Mouse (Mus musculus) gastrocnemius, adult 2 months (tissue): Measurements from ENCODE around the gene Gm20388. TPM values are rescaled to one million over a fixed set of nuclear protein-coding genes. Genes with fewer than 3 reads are reported as not detected.

ENCODE experiments used
- DNase-seq: peaks from one replicate; pipeline ENCODE4 v3.0.0; 2022
- H3K27ac ChIP-seq: fragments of 200-600 bp; 2 replicates; pipeline ENCODE4 v1.8.1; 2022; ENCODE audit warnings: mild to moderate bottlenecking
- H3K4me3 ChIP-seq: fragments of 200-600 bp; 2 replicates; pipeline ENCODE4 v1.8.1; 2022; ENCODE audit warnings: mild to moderate bottlenecking, moderate library complexity
- CTCF ChIP-seq: fragments of 200-600 bp; IDR thresholded peaks from 2 replicates; pipeline ENCODE4 v1.8.1; 2022; ENCODE audit warnings: antibody characterized with exemption, mild to moderate bottlenecking, moderate library complexity
- intact Hi-C: fragments of 180-260 bp; cut with DNase I; formaldehyde crosslinking; loops from one replicate; pipeline ENCODE4 v1.15.1; 2025
- total RNA-seq, 2 experiments: library from RNA; stranded (reverse); gene quantifications; 2 replicates each; pipeline ENCODE4 v1.2.3; 2021

Gm20388 gene
- total RNA-seq, 2 experiments from 2014 or later: 6.1 to 15.0 TPM

DNA sequence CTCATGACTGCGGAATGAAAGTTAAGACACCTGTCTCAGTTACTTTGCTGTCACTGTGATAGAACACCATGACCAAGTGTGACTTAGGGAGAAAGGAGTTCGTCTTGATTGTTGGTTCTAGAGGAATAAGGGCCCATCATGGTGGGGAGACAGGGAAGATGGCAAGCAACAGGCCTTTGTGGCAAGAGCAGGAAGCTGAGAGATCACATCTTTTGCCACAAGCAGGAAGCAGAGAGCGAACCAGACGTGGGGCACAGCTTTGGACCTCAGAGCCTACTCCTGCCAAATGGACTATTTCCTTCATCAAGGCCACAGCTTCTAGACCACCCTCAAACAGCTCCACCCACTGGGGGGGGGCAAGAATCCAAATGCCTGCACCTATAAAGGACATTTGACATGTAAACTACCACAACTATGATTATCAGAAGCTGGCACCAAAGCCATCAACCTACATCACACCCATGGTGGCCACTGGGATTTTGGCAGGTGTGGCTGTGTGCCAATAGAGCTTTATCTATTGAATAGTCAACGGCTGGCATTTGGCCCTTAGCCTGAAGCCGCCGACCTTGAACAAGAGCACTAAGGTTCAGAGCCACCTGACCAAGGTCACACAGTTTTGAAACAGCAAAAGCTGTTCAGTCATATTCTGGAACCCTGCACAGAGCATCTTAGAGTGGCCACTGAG, 2854.3 kb downstream of the Gm20388 start:
- no peak for DNase-seq
- Histone ChIP-seq H3K4me3 (no peak overlapping the region), H3K27ac (no peak overlapping the region)
- intact Hi-C loops: no loop called here
- no peak for TF ChIP-seq CTCF

DNA sequence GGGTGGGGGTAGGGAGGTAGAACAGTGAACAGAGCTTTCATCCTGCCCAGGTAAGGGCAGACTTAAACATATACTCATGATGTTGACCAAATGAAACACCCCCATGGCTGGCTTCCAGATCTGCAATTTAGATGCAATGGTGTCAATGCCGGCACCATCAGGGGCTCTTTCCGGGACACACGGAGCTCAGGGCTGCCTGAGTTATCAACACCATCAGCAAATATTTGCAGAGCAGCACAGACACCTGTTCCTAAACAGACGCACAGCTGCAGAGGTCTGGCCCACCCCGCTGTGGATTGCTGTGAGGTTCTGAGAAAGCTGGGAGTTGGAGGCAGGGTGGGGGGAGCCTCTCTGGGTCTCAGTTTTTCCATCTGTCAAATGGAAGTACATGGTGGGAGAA, 2855.5 kb downstream of the Gm20388 start:
- no peak for TF ChIP-seq CTCF
- H3K27ac ChIP-seq: no peak overlapping the region
- no peak overlapping the region for H3K4me3 ChIP-seq
- DNase-seq: no peak
- intact Hi-C loops: no loop called here

DNA sequence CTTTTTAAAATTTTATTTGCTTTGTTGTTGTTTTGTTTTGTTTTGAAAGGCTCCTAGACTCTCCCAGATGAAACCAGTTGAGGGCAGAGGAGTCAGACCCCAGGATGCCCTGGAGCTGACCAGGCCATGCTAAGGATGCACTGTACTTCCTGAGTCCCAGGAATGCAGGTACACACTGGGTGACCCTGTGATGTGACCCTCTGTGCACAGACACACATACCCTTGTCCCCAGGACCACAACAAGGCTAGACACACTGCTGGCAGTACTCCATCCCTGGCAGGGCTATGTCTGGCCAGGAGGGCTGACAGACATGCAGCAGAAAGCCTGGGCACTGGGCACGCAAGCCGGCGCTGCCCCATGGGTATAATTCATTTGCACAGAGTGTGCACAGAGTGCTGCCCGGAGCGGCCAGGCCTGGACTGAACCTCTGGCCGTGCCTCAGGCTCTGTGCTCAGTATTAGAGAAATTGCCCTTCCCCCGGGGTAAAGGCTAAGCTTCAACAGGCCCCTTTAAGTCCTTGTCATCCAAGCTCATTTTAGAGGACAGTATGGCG, 2856.1 kb downstream of the Gm20388 start:
- no peak for TF ChIP-seq CTCF
- intact Hi-C loops: no loop called here
- no peak overlapping the region for H3K27ac ChIP-seq
- H3K4me3 ChIP-seq: no peak overlapping the region
- DNase-seq: no peak

DNA sequence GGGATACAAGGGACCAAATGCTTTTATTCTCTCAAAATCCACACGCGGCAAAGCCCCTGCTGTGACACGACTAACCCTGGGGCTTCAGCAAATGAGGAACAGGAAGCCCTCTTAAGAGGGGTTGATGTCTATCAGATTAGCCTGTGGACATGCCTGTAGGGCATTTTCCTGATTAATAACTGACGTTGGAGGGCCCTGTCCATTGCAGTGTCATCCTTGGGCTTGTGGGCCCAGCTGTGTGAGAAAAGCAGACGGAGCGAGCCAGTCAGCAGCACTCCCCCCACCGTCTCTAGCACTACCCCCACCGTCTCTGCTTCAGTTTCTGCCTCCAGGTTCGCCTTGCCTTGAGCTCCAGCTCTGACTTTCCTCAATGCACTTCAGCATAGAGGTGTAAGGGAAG, 2856.6 kb downstream of the Gm20388 start:
- no peak for TF ChIP-seq CTCF
- DNase-seq: no peak
- Histone ChIP-seq H3K27ac (no peak overlapping the region), H3K4me3 (no peak overlapping the region)
- intact Hi-C loops: no loop called here

DNA sequence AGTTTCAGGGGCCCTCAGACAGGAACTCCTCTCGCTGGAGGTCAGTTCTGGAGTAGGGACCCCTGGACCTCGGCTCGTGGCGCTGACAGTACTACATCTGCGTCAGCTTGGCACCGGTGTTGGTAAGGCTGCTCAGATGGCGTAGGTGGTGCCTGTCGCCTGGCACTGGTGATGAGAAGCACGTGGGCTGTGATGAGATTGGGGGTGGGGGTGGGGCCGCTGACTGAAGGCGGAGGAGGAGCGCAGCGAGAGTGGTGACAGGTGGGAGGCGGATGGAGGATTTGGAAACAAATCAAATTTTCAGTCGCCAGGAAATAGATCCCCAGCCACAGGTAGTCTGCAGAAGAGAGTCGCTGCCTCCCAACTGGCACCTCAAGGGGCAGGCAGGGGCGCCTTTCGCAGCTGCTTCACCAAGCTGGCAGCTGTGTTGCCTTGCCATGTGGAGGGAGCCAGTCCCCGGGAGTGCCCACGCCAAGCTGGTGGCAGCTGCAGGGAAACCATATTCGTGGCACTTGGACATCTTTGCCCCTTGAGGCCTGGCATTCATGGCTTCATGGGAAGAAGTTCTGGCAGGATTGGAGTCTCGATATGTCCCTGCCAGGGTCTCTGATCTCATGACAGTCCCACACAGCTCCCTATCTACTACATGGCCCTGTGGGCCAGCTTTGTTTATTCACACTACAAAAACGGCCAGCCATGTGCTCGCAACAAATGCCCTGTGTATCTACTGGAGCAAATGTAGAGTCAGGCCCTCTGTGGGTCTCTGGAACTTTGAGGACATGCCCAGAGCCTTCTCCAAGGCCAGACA, 2858.8 kb downstream of the Gm20388 start:
- Histone ChIP-seq H3K4me3 (no peak overlapping the region), H3K27ac (no peak overlapping the region)
- intact Hi-C loops: no loop called here
- no peak for DNase-seq
- no peak for TF ChIP-seq CTCF

DNA sequence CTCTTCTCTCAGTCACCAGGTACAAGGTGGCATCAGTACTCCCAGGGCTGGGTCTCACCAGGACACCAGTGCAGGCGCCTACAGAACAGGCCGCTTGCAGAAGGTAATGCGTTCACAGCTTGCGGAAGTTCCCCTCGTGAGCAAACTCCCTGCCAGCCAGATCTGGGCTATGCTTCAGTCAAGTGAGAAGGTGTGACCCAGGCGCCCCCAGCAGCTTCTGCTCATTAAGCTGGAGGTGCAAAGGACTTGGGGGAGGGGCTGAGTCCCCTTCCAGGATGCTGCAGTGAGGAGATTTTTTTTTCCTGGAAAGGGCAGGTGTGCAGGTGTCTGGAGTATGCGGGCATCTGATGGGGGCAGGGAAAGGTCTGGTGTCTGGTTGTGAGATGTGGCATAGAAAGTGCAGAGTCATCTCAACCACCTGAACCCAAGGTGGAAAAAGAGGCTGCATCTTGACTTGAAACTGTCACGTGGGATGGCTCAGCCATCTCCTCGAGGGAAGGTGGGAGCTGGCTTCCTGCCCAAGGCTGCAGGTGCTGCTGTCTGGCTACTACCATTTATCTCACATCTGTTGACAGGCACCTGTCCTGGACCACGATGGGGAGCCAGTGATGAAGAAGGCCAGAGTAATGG, 2861.9 kb downstream of the Gm20388 start:
- no peak overlapping the region for H3K27ac ChIP-seq
- TF ChIP-seq CTCF: no peak
- H3K4me3 ChIP-seq: no peak overlapping the region
- intact Hi-C loops: no loop called here
- DNase-seq: no peak

DNA sequence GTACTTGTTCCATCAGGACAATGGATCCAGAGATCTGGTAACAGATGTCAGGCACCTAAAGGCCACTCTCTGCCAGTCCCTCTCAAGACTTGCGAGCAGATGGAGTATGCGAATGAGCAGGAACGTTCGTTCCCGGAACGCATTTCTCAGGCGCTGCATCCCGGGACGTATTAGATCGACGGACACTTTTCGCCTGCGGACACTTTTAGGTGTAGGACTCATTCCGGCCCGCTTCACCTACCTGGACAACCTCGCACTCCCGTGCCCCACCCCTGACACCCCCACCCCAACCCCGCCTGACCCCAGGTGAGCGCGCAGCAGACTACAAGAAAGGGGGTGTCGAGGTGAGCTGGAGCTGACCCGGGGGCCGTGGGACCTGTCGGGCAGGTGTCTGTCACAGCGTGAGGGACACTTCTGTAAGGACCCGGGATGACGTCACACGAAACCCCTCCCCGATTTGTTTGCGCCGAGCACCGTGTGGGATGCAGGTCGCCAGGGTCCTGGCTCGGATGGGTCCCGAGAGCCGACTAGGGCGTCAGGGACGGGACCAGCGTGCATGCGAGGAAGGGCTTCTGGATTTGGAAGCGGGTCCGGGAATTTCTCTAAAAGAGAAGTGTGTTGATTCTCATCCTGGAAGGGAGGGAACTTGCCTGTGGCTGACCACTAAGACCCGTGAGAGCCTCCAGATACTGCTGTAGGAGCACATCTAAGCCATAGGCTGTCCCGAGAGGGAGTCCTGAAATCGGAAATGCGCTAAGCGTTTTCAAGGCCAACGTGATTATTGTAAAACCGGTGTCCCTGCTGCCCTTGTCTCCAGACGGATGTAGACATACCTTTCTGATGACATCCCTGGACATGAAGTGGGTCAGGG, 2864.9 kb downstream of the Gm20388 start, which contains the start of gene Acsf3:
Gene Acsf3, plus strand, starts transcription at position 202 of the 871 bp plus-strand sequence.
- TF ChIP-seq CTCF: 0 out of 2 replicates have a peak, but pooled peaks have one; percentile 1
- intact Hi-C loops: loop anchor here (2.0 kb wide), 1 partner anchor 97 kb away; no protein-coding TSS in a partner anchor
- H3K27ac ChIP-seq: peak within 1 kb of the TSS; percentile 88
- peak; percentile 66 for DNase-seq
- peak within 1 kb of the TSS; percentile 74 for H3K4me3 ChIP-seq

DNA sequence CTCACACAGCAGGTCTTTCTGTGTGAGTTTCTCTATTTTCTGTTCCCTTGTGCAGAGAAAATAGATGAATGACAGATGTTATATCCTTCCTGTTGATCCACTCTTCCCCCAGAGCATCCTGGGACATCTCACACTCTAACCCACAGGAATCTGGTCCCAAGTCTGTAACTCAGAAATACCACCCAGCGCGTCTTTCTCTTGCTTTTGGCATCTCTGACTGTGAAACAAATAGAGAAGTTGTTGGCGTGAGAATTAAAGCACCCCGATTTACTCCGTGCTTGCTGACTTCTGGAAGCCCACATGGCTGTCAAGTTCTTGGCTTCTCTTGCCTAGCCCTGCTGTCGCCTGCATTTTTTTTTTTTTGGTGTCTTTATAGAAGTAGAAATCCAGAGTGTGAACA, 2867.1 kb downstream of the Gm20388 start:
- H3K4me3 ChIP-seq: no peak overlapping the region
- intact Hi-C loops: no loop called here
- no peak for TF ChIP-seq CTCF

DNA sequence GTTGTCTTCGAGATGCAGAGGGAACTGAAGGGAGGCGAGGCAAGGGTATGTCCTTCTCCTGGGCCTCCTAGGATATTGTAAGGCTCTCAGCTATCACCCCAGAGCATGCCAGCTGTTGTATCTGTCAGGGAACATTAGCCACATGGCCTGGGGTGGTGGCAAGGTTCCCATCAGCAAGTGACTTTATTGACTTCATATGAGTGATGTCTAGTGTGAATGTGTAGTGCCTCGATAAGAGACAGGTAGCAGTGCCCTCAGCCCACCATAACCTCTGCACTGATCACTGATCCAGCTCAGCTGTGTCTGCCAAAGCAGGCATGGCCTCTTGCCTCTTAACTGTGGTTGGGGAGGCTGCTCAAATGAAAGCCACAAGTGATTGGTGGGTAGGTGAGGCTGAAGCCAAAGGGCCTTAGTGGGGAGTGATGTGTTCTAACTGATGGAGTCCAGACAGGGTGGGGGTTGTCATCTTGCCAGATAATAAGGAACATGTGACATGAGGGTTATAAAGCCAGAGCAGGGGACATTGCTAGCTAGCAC, 2868.1 kb downstream of the Gm20388 start:
- DNase-seq: no peak
- no peak overlapping the region for H3K4me3 ChIP-seq
- H3K27ac ChIP-seq: no peak overlapping the region
- intact Hi-C loops: no loop called here
- no peak for TF ChIP-seq CTCF

More for the DNA sequence above, 2867.1 kb downstream of the Gm20388 start:
- DNase-seq: no peak
- no peak overlapping the region for H3K27ac ChIP-seq

DNA sequence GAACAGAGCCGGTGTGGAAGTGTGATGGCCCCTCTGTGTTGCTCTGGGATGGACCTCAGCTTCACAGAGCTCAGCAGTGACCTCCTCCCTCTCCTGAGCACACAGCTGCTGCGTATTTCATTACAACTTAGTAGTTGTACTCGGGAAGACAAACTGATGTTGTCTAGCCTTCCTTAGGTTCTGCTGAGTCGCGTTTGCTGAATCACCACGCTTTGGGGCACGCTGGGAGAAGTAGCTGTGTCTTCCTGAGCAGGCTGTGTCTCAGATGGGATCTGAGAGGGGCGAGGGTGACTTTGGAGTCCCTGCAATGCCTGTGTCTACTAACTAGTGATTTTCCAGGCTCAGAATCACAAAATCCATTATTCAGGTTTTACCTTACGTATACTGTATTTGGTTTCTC, 2868.6 kb downstream of the Gm20388 start:
- TF ChIP-seq CTCF: no peak
- no peak overlapping the region for H3K27ac ChIP-seq
- intact Hi-C loops: no loop called here
- no peak for DNase-seq
- H3K4me3 ChIP-seq: no peak overlapping the region

DNA sequence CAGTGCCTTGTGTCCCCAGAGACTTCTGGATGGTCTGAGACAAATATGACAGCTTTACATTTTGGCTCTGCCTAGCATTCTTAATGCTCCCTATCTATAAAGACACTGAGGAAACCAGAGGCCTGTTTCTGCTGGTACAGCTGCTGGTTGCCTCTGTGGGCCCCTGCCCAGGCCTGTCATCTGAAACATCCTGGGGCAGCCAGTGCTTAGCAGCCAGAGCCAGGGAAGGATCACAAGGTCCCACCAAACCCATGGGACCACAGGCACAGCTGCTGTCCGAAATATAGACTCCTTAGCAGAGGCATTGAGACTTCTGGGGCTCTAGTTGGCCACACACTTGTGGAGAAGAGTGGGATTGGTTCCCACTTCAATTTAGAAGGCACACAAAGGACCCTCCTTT, 2874.1 kb downstream of the Gm20388 start:
- intact Hi-C loops: no loop called here
- no peak for TF ChIP-seq CTCF
- H3K4me3 ChIP-seq: no peak overlapping the region
- DNase-seq: peak; percentile 64
- peak overlapping the region; percentile 31; the same call in 1 of the 2 replicates for H3K27ac ChIP-seq
